Mouse (Mus musculus): ENCODE data around the gene Pnisr.

Pnisr gene

GRCm38 (mm10) chr4:21847481-21848286 is at the start of gene Pnisr:
TSS of gene Pnisr (plus strand) at chr4:21847583.
- WGBS: under 1% methylated on average over 50 of the region's 50 CpGs

- 97% methylated on average over 1 of the region's 1 CpGs for WGBS
Observed at GRCm38 (mm10) chr4:21801013-21801412, 46.4 kb upstream of the Pnisr start.

- WGBS: 91% methylated on average over 2 of the region's 2 CpGs
Observed at GRCm38 (mm10) chr4:21801620-21802019, 45.8 kb upstream of the Pnisr start.

GRCm38 (mm10) chr4:21807204-21807603 is 40.2 kb upstream of the Pnisr start:
- WGBS: 75% methylated on average over 5 of the region's 5 CpGs

- whole genome bisulfite sequencing: 95% methylated on average over 3 of the region's 3 CpGs
Observed at GRCm38 (mm10) chr4:21810608-21811007, 36.8 kb upstream of the Pnisr start.

GRCm38 (mm10) chr4:21812635-21813034 is 34.7 kb upstream of the Pnisr start:
- 89% methylated on average over 6 of the region's 6 CpGs for WGBS

GRCm38 (mm10) chr4:21814029-21814428 is 33.4 kb upstream of the Pnisr start:
- 17% methylated on average over 2 of the region's 2 CpGs for WGBS

GRCm38 (mm10) chr4:21826616-21827015 is 20.8 kb upstream of the Pnisr start:
- 79% methylated on average over 2 of the region's 2 CpGs for WGBS

GRCm38 (mm10) chr4:21832844-21833243 is 14.5 kb upstream of the Pnisr start:
- 94% methylated on average over 8 of the region's 8 CpGs for WGBS

- under 1% methylated on average over 24 of the region's 24 CpGs for WGBS
Observed at GRCm38 (mm10) chr4:21848287-21848630, 876 bp downstream of the Pnisr start.

- 24% methylated on average over 1 of the region's 1 CpGs for WGBS
Observed at GRCm38 (mm10) chr4:21857481-21857880, 10.1 kb downstream of the Pnisr start.

GRCm38 (mm10) chr4:21865226-21865625 is 17.8 kb downstream of the Pnisr start:
- 83% methylated on average over 1 of the region's 1 CpGs for WGBS

- WGBS: 24% methylated on average over 6 of the region's 6 CpGs
Observed at GRCm38 (mm10) chr4:21878776-21879175, 31.4 kb downstream of the Pnisr start.

- under 1% methylated on average over 51 of the region's 51 CpGs for WGBS
Observed at GRCm38 (mm10) chr4:21879565-21880220, 32.3 kb downstream of the Pnisr start, which contains the start of gene Coq3. TSS of gene Coq3 (plus strand) at chr4:21879673.

- WGBS: 95% methylated on average over 6 of the region's 6 CpGs
Observed at GRCm38 (mm10) chr4:21882806-21883205, 35.4 kb downstream of the Pnisr start.

- WGBS: 64% methylated on average over 8 of the region's 8 CpGs
Observed at GRCm38 (mm10) chr4:21885831-21886230, 38.4 kb downstream of the Pnisr start.

Data from cerebral cortex, adult 2 months (tissue).